Mouse (Mus musculus) gastrocnemius, postnatal 4 days (tissue): ENCODE measurements around the gene Atg2b. TPM values are rescaled to one million over a fixed set of nuclear protein-coding genes. Genes with fewer than 3 reads are reported as not detected.
A peak's percentile ranks its signal among the peaks of the same experiment; 100 is the strongest.

Source experiments
- DNase-seq, 2 experiments: peaks; one replicate each; pipeline ENCODE4 v3.0.0; 2021 to 2022; ENCODE audit warnings: low spot score in 2 of 2, mixed read lengths in 2 of 2
- total RNA-seq, 2 experiments: library from RNA; stranded (reverse); gene quantifications; 2 replicates each; pipeline ENCODE4 v1.2.3; 2021

Gene Atg2b
- total RNA-seq, 2 experiments from 2014 or later = 18.7 to 21.9 TPM

GRCm38 (mm10) chr12:105683933-105684901 lies 794 bp downstream of the Atg2b start, which contains the start of gene Gskip:
Gene Gskip, plus strand, starts transcription at chr12:105684829.
- DNase-seq = peak in 1 of 2 experiments; percentile 18

GRCm38 (mm10) chr12:105678762-105679161 lies 6.2 kb downstream of the Atg2b start:
- DNase-seq = no peak

- no peak for DNase-seq
Observed at GRCm38 (mm10) chr12:105678211-105678610, 6.8 kb downstream of the Atg2b start.

- DNase-seq = no peak
Observed at GRCm38 (mm10) chr12:105676274-105676673, 8.7 kb downstream of the Atg2b start.

- no peak for DNase-seq
Observed at GRCm38 (mm10) chr12:105655850-105656249, 29.2 kb downstream of the Atg2b start.

- no peak for DNase-seq
Observed at GRCm38 (mm10) chr12:105642770-105643321, 42.2 kb downstream of the Atg2b start.

GRCm38 (mm10) chr12:105637554-105637953 lies 47.5 kb downstream of the Atg2b start:
- no peak for DNase-seq

GRCm38 (mm10) chr12:105636551-105636950 lies 48.5 kb downstream of the Atg2b start:
- DNase-seq = no peak

- DNase-seq = no peak
Observed at GRCm38 (mm10) chr12:105634374-105635067, 50.5 kb downstream of the Atg2b start.

- DNase-seq = no peak
Observed at GRCm38 (mm10) chr12:105625798-105626197, 59.2 kb downstream of the Atg2b start.

GRCm38 (mm10) chr12:105622981-105623539 lies 62.0 kb downstream of the Atg2b start:
- DNase-seq = no peak

- no peak for DNase-seq
Observed at GRCm38 (mm10) chr12:105622048-105622447, 63.0 kb downstream of the Atg2b start.

GRCm38 (mm10) chr12:105613559-105613958 lies 71.5 kb downstream of the Atg2b start:
- no peak for DNase-seq

- peak in 1 of 2 experiments; percentile 51 for DNase-seq
Observed at GRCm38 (mm10) chr12:105611748-105612147, 73.3 kb downstream of the Atg2b start.

GRCm38 (mm10) chr12:105611045-105611444 lies 74.0 kb downstream of the Atg2b start:
- no peak for DNase-seq

GRCm38 (mm10) chr12:105606881-105607280 lies 78.1 kb downstream of the Atg2b start:
- DNase-seq = no peak

GRCm38 (mm10) chr12:105605212-105605611 lies 79.8 kb downstream of the Atg2b start:
- DNase-seq = no peak

- no peak for DNase-seq
Observed at GRCm38 (mm10) chr12:105603904-105604303, 81.1 kb downstream of the Atg2b start.

GRCm38 (mm10) chr12:105602581-105603210 lies 82.3 kb downstream of the Atg2b start, which contains the start of gene Bdkrb1:
Gene Bdkrb1, plus strand, starts transcription at chr12:105603085.
- no peak for DNase-seq

GRCm38 (mm10) chr12:105601586-105601985 lies 83.4 kb downstream of the Atg2b start:
- no peak for DNase-seq

GRCm38 (mm10) chr12:105599098-105599497 lies 85.9 kb downstream of the Atg2b start:
- no peak for DNase-seq
